Mouse (Mus musculus) gastrocnemius, postnatal 25 days (tissue): Measurements from ENCODE around the gene Olfr1275. TPM values are rescaled to one million over a fixed set of nuclear protein-coding genes. Genes with fewer than 3 reads are reported as not detected.

Experiments
- DNase-seq: peaks from one replicate; pipeline ENCODE4 v3.0.0; 2022
- long read RNA-seq, 2 experiments: library from polyadenylated mRNA; stranded (forward); transcript quantifications; one replicate each; pipeline ENCODE4 v2.0.0; 2021
- total RNA-seq, 2 experiments: library from RNA; stranded (reverse); gene quantifications; 1 replicate in 1 of 2; 2 replicates in 1 of 2; pipeline ENCODE4 v1.2.3; 2021

Gene Olfr1275
- total RNA-seq, result not detected
- long read RNA-seq, experiment 1, result 0 reads
- long read RNA-seq, experiment 2, result 0 reads

DNA sequence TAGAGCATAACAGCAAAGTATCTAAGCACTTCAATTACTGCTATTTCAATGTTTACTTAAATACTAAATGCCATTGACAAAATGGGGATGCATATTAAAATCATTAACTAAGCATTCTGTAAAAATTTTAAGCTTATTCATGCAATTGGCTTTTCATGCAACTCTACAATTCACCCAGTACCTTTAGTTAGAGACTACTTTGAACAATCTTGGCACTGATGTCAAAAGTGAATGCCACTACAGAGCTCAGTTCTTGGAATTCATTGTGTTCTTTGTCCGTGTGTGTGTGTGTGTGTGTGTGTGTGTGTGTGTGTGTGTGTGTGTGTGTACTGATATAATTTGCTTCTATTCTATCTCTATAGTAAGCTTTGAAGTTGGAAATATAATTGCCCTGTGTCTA is at the start of gene Olfr1275:
TSS of gene Olfr1275 (minus strand) at position 101 of the 400 bp plus-strand sequence.
- DNase-seq, result no peak

DNA sequence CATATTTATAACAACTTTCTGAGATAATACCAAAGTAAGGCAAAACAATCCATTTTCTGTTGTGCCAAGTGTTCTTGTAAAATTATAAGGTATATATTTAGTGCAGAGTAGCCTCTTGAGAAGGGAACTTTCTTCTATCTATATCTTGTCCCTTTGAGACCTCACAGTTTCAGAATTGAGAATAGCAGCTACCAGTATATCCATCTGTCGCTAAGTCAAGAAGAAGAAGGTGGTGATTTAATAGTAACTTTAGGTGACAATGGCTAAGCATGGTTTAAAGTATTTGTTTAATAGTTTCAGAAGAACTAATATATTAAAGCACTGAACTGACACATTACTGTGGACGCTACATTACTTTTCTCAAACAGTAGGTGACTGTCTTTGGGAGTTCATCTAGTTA is 38.9 kb upstream of the Olfr1275 start, which contains the start of gene Olfr1277:
TSS of gene Olfr1277 (minus strand) at position 101 of the 400 bp plus-strand sequence.
- DNase-seq, result no peak

DNA sequence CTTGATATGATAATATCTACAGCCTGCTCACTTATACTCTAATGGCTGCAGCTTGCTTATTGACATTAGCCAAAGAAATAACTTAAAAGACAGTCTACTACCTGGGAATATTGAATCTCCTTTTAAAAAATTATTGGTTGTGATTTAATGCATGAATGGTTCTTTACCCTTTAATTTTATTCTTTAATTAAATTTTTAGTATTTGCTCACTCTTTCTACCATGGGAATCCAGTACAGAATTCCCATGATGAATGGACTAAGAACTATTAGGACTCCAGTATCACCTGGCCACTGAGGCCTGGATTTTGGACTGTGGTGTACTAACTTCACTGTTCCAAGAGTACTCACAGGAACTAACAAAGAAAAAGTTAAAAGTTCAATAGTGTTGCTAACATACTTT is 19.1 kb upstream of the Olfr1275 start, which contains the start of gene Olfr1276:
TSS of gene Olfr1276 (plus strand) at position 301 of the 400 bp plus-strand sequence.
- no peak for DNase-seq

DNA sequence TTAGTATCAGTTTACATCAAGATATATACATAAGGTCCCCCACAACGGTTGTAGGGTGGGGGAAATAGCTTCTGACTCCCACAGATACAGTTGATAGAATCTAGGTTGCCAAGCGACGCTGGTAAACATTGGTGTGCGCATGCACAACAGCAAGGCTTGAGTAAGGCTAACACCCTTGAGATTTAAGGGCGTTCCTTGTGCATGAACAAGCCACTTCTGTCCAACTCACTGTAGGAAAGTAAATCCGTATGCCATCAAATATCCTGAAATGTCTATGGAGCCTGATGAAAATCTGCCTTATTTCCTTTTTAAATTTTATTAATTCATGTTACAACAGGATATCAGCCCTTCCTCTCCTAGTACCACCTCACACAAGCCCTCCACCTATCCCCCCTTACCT is 5.6 kb downstream of the Olfr1275 start, which contains the start of gene 4930430A15Rik:
TSS of gene 4930430A15Rik (minus strand) at position 101 of the 400 bp plus-strand sequence.
- no peak for DNase-seq

DNA sequence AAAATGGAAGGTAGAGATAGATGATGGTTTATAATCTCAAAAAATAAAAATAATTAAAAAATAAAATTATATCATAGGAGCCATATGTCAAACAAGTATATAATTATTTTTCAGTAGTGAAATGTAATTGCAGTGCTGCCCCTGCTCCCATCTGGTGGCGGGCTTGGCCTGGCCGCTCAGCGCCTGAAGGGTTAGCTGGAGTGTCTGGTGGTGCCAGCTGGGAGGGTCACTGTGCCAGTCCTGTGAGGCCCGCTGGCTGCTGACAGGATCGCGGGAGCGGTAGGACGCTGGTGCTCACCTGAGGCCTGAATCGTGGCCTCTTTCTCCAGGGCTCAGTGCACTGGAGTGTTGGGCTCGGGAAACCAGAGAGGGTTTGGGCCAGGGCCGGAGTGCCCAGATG is 53.0 kb downstream of the Olfr1275 start:
- no peak for DNase-seq

Other genes starting within 250 kb of the Olfr1275 start
- gene Gm13941, start 129.3 kb downstream of the Olfr1275 start, total RNA-seq, result not detected
- gene Gm15130, start 82.3 kb downstream of the Olfr1275 start, total RNA-seq, result not detected
- gene 4930430A15Rik, start 5.7 kb downstream of the Olfr1275 start, total RNA-seq, result not detected
- gene Olfr1276, start 19.2 kb upstream of the Olfr1275 start, total RNA-seq, result not detected
- gene Olfr1277, start 38.8 kb upstream of the Olfr1275 start, total RNA-seq, result not detected
- gene Olfr1278, start 54.9 kb upstream of the Olfr1275 start, total RNA-seq, result not detected
- gene Olfr1279, start 65.3 kb upstream of the Olfr1275 start, total RNA-seq, result not detected
- not detected for gene Olfr1280, start 78.7 kb upstream of the Olfr1275 start, total RNA-seq
- gene Olfr1281, start 91.2 kb upstream of the Olfr1275 start, total RNA-seq, result not detected
- not detected for gene Olfr1282, start 100.8 kb upstream of the Olfr1275 start, total RNA-seq
- not detected for gene Olfr1283, start 131.5 kb upstream of the Olfr1275 start, total RNA-seq
- gene Olfr1284, start 140.2 kb upstream of the Olfr1275 start, total RNA-seq, result not detected
- not detected for gene Olfr1286, start 187.8 kb upstream of the Olfr1275 start, total RNA-seq
- gene Olfr1287, start 213.9 kb upstream of the Olfr1275 start, total RNA-seq, result not detected
- not detected for gene Olfr1288, start 238.8 kb upstream of the Olfr1275 start, total RNA-seq
- not detected for gene Olfr1289, start 245.5 kb upstream of the Olfr1275 start, total RNA-seq